10 mouse cellular contexts compared by ENCODE assay signal in the genomic region with DNA sequence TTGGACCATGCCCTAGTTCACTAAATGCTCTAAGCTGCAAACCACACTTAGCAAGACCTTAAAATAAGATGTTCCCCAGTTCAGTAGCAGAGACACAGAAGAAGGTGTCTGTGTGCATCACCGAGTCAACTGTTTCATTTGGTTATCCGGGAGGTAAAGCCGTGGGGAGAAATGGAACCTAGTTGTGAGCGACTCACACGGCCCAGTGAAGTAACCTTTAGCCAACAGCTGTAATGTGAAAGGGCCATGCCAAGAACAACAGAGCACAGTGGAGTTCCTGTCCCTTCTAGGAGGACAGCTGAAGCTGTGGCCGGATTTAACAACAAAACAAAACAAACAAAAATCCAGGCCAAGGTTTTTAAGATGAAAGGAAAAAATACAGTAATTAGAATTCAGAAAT. TPM values are rescaled to one million over a fixed set of nuclear protein-coding genes. Genes with fewer than 3 reads are reported as not detected.
DNase-seq lines count a peak whose midpoint lies in the region; ATAC-seq and TF ChIP-seq lines count a peak whose summit lies in the region.
"Had no signal": no experiment of that assay in that cellular context is flagged by ENCODE, and none has a peak within 500 bp of the region (broad histone marks: within the 10 kb centered on the region; RNA-seq: fewer than 3 reads in every experiment).

No protein-coding gene starts in this region.

- no peak for TF ChIP-seq CTCF in forebrain, postnatal 0 days (IDR thresholded peaks at IDR 0.05; ENCODE audit: low read depth)

- no peak overlapping the region for H3K4me2 ChIP-seq in kidney, embryonic 14.5 days (replicated peaks; ENCODE audit: low read depth, low read length)
- peak overlapping the region; percentile 59 for H3K4me2 ChIP-seq in forebrain, postnatal 0 days (ENCODE audit: low read depth)
- H3K4me2 ChIP-seq in myocyte (ENCODE audit: low read depth): peak overlapping the region; percentile 57

- DNase-seq in kidney, adult 18-20 months: peak; percentile 33
- DNase-seq in forebrain, postnatal 0 days: no peak
- DNase-seq in kidney, postnatal 10 days: peak; percentile 57
- no peak for DNase-seq in left cerebral cortex, postnatal 4 days
- no peak for DNase-seq in frontal cortex, postnatal 10 days (ENCODE audit: low spot score in 2 of 2)
- no peak for DNase-seq in thymus, postnatal 0 days (ENCODE audit: low spot score)

- H3K4me3 ChIP-seq in kidney, embryonic 14.5 days (ENCODE audit: low read length): no peak overlapping the region
- H3K4me3 ChIP-seq in forebrain, postnatal 0 days (ENCODE audit: low read depth, low read length): peak overlapping the region; percentile 49
- no peak overlapping the region for H3K4me3 ChIP-seq in myocyte

- H3K27ac ChIP-seq in kidney, embryonic 14.5 days (ENCODE audit: low read depth, low read length): no peak overlapping the region
- peak overlapping the region; percentile 24; the same call in 1 of the 2 replicates for H3K27ac ChIP-seq in forebrain, postnatal 0 days (ENCODE audit: low read depth, low read length)

- 46% methylated on average over 6 of the region's 6 CpGs for WGBS in kidney, embryonic 14.5 days
- WGBS in forebrain, postnatal 0 days: 33% methylated on average over 6 of the region's 6 CpGs

- no peaks in the 10 kb centered on the region for H3K27me3 ChIP-seq in kidney, embryonic 14.5 days (ENCODE audit: control insufficient read depth, insufficient read depth, low read length)
- H3K27me3 ChIP-seq in forebrain, postnatal 0 days (ENCODE audit: insufficient read depth, low read length): no peaks in the 10 kb centered on the region
- H3K27me3 ChIP-seq in myocyte (ENCODE audit: control insufficient read depth, insufficient read depth, insufficient read length): no peaks in the 10 kb centered on the region

- no peak overlapping the region for H3K9ac ChIP-seq in kidney, embryonic 14.5 days (ENCODE audit: low read depth, low read length)
- H3K9ac ChIP-seq in forebrain, postnatal 0 days: 0 out of 2 replicates have a peak overlapping the region, but pooled peaks have one; percentile 26

- no peaks in the 10 kb centered on the region for H3K36me3 ChIP-seq in kidney, embryonic 14.5 days (ENCODE audit: control insufficient read depth, insufficient read depth, low read length)
- H3K36me3 ChIP-seq in forebrain, postnatal 0 days (ENCODE audit: insufficient read depth): no peaks in the 10 kb centered on the region
- no peaks in the 10 kb centered on the region for H3K36me3 ChIP-seq in myocyte (ENCODE audit: control insufficient read depth, insufficient read depth)

- ATAC-seq in kidney, embryonic 14.5 days (ENCODE audit: low FRiP score, low TSS enrichment): no peak
- ATAC-seq in forebrain, postnatal 0 days: no peak

- intact Hi-C loops in left cerebral cortex, postnatal 4 days (cut with DNase I): loop anchor here (10.0 kb wide), 1 partner anchor 62 kb away; no protein-coding TSS in a partner anchor

- H3K4me1 ChIP-seq in kidney, embryonic 14.5 days (ENCODE audit: control insufficient read depth, insufficient read depth, low read length): 0 out of 2 replicates have a peak, but pooled peaks cover 6% of the 10 kb centered on the region
- H3K4me1 ChIP-seq in forebrain, postnatal 0 days (ENCODE audit: insufficient read depth): no peaks in the 10 kb centered on the region; the same call in 1 of the 2 replicates

- no peaks in the 10 kb centered on the region for H3K9me3 ChIP-seq in kidney, embryonic 14.5 days (ENCODE audit: control insufficient read depth, low read length)
- no peaks in the 10 kb centered on the region for H3K9me3 ChIP-seq in forebrain, postnatal 0 days (ENCODE audit: low read length)

- H3ac ChIP-seq in myocyte (ENCODE audit: control insufficient read depth, insufficient read length): no peak overlapping the region

- no peaks in the 10 kb centered on the region for H3K79me2 ChIP-seq in myocyte (ENCODE audit: control insufficient read depth, insufficient read depth)

- TF ChIP-seq POLR2A in myocyte (IDR thresholded peaks at IDR 0.05; ENCODE audit: insufficient read length, low read depth): no peak

TF ChIP-seq in myocyte, 11 proteins besides CTCF, POLR2A, EP300 and RAD21:
- TF ChIP-seq MAX (IDR thresholded peaks at IDR 0.05; ENCODE audit: low read depth): no peak
- no peak for TF ChIP-seq SRF (IDR thresholded peaks at IDR 0.05; ENCODE audit: control insufficient read depth, insufficient read length, low read depth)
- peak; percentile 46 to 84 (median 48) for TF ChIP-seq MYOD1 (IDR thresholded peaks at IDR 0.05; ENCODE audit: control insufficient read depth in 1 of 3, insufficient read length in 2 of 3, low read depth in 2 of 3)
- no peak for TF ChIP-seq REST (IDR thresholded peaks at IDR 0.05; ENCODE audit: insufficient read depth, insufficient read length)
- TF ChIP-seq TCF3 (IDR thresholded peaks at IDR 0.05; ENCODE audit: insufficient read length, low read depth): no peak
- TF ChIP-seq E2F4 (IDR thresholded peaks at IDR 0.05; ENCODE audit: insufficient read depth): no peak
- peak; percentile 69 for TF ChIP-seq CEBPB (IDR thresholded peaks at IDR 0.05; ENCODE audit: insufficient read depth, poor library complexity, severe bottlenecking)
- TF ChIP-seq USF1 (IDR thresholded peaks at IDR 0.05; ENCODE audit: low read depth): no peak
- TF ChIP-seq MYOG (IDR thresholded peaks at IDR 0.05; ENCODE audit: control insufficient read depth in 1 of 3, insufficient read depth in 1 of 3, insufficient read length in 2 of 3, low read depth in 2 of 3): peak in 2 of 3 experiments; percentile 66 to 90
- peak; percentile 62 for TF ChIP-seq TCF12 (IDR thresholded peaks at IDR 0.05; ENCODE audit: insufficient read depth, poor library complexity, severe bottlenecking)
- TF ChIP-seq POLR2AphosphoS2 (IDR thresholded peaks at IDR 0.05; ENCODE audit: insufficient read length, low read depth): no peak

RNA-seq across cellular contexts. Expression of a gene that starts 1.3 kb away (rescaled TPM):
- polyA plus RNA-seq in kidney, embryonic 14.5 days (2014; fragmentation: Nextera tagmentation; extraction: Ambion mirVana): not detected in 2 replicates
- not detected in 2 replicates for total RNA-seq in forebrain, postnatal 0 days (2014; rRNA removed)
- polyA plus RNA-seq in forebrain, postnatal 0 days (2015; fragmentation: Nextera tagmentation; extraction: Ambion mirVana): not detected in 2 replicates
- polyA plus RNA-seq in myocyte (2012; fragmentation: generic; extraction: Trizol): not detected
- not detected for total RNA-seq in left cerebral cortex, postnatal 4 days (2021)
- polyA plus RNA-seq in thymus, postnatal 0 days (2015; fragmentation: Nextera tagmentation; extraction: Ambion mirVana): not detected in 2 replicates
- total RNA-seq: hematopoietic stem cell, adult 5-6 weeks; neutrophil, adult 5-6 weeks had no signal

RNA-seq across cellular contexts. Expression of a gene that starts 2.0 kb away (rescaled TPM):
- polyA plus RNA-seq in kidney, embryonic 14.5 days (2014; fragmentation: Nextera tagmentation; extraction: Ambion mirVana): 1.6 and 1.7 TPM in 2 replicates
- total RNA-seq in forebrain, postnatal 0 days (2014; rRNA removed): 6.3 and 6.9 TPM in 2 replicates
- 8.8 and 11.7 TPM in 2 replicates for polyA plus RNA-seq in forebrain, postnatal 0 days (2015; fragmentation: Nextera tagmentation; extraction: Ambion mirVana)
- polyA plus RNA-seq in myocyte (2012; fragmentation: generic; extraction: Trizol): 0.36 TPM
- 10 to 100 TPM; 11.7 to 13.0 TPM for total RNA-seq in left cerebral cortex, postnatal 4 days (2021)
- polyA plus RNA-seq in thymus, postnatal 0 days (2015; fragmentation: Nextera tagmentation; extraction: Ambion mirVana): 2.4 and 2.5 TPM in 2 replicates
- total RNA-seq: hematopoietic stem cell, adult 5-6 weeks; neutrophil, adult 5-6 weeks had no signal

Comparison
In these comparisons a context has a peak if more than half of its experiments do, and no peak if none do; other contexts are left out.
1. DNase-seq: peak in kidney, adult 18-20 months (single experiment) and kidney, postnatal 10 days (single experiment); none in forebrain, postnatal 0 days (single experiment), left cerebral cortex, postnatal 4 days (single experiment), frontal cortex, postnatal 10 days (0 of 2) and thymus, postnatal 0 days (single experiment).